Mouse (Mus musculus): ENCODE data around the gene Ptgr1. TPM values are rescaled to one million over a fixed set of nuclear protein-coding genes. Genes with fewer than 3 reads are reported as not detected.

Gene Ptgr1
- total RNA-seq, 2 experiments from 2014 or later = 8.4 to 10.3 TPM

GRCm38 (mm10) chr4:58932541-58932940, 54.4 kb downstream of the Ptgr1 start:
- DNase-seq (ENCODE audit: low spot score in 2 of 2) = no peak

- no peak for DNase-seq (ENCODE audit: low spot score in 2 of 2)
These were observed 59.3 kb downstream of the Ptgr1 start for GRCm38 (mm10) chr4:58927661-58928060.

- DNase-seq (ENCODE audit: low spot score in 2 of 2) = no peak
These were observed 60.8 kb downstream of the Ptgr1 start for GRCm38 (mm10) chr4:58926120-58926519.

- no peak for DNase-seq (ENCODE audit: low spot score in 2 of 2)
These were observed 61.3 kb downstream of the Ptgr1 start for GRCm38 (mm10) chr4:58925664-58926063.

- no peak for DNase-seq (ENCODE audit: low spot score in 2 of 2)
These were observed 63.0 kb downstream of the Ptgr1 start for GRCm38 (mm10) chr4:58923933-58924332.

Other genes with a start within 250 kb of the Ptgr1 start
- under 1 TPM; 0.08 to 0.25 TPM for gene Olfr267, start 199.4 kb downstream of the Ptgr1 start, total RNA-seq (2021)
- 100 to 1,000 TPM; 172 to 190 TPM for gene Ecpas, start 74.4 kb downstream of the Ptgr1 start, total RNA-seq (2021)
- gene Zkscan16, start 43.5 kb downstream of the Ptgr1 start, total RNA-seq (2021) = under 1 TPM; 0.54 to 0.69 TPM
- 10 to 100 TPM; 15.8 to 17.4 TPM for gene Dnajc25, start 7.9 kb upstream of the Ptgr1 start, total RNA-seq (2021)
- gene Gm20503, start 16.1 kb upstream of the Ptgr1 start, total RNA-seq (2021) = 1 to 10 TPM in 1 of 2 experiments, not detected in 1; 5.3 TPM
- gene Gng10, start 48.0 kb upstream of the Ptgr1 start, total RNA-seq (2021) = 10 to 100 TPM; 46.1 to 50.7 TPM
- not detected for gene AI481877, start 151.9 kb upstream of the Ptgr1 start, total RNA-seq (2021)
- gene Ugcg, start 202.1 kb upstream of the Ptgr1 start, total RNA-seq (2021) = 10 to 100 TPM; 28.0 to 29.0 TPM